Mouse (Mus musculus): ENCODE measurements at regions not wholly inside any gene's neighbourhood (a gene's known extent, or its start where the extent isn't known, plus 50 kb on each side); places are given as distances from the start of the nearest gene placed in this dataset.

DNA sequence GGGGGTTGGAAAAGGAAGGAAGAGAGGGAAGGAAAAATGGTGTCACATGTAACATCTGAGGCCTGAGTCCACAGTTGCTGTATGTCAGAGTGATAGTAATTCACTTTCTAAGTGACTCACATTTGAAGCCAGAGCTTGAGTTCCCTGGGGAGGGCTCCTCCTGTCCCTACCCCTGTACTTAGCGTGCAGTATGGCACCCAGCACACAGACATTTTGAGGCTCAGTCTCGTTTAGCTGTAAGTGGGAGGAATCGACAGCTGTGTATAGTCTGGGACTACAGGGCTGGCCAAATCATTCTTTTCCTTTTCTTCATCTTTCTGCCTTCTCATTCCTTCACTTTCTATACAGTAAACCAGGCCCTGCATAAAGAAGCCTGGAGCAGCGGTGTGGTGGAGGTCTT, 202.4 kb upstream of the Sall1 start:
- no peak for DNase-seq

DNA sequence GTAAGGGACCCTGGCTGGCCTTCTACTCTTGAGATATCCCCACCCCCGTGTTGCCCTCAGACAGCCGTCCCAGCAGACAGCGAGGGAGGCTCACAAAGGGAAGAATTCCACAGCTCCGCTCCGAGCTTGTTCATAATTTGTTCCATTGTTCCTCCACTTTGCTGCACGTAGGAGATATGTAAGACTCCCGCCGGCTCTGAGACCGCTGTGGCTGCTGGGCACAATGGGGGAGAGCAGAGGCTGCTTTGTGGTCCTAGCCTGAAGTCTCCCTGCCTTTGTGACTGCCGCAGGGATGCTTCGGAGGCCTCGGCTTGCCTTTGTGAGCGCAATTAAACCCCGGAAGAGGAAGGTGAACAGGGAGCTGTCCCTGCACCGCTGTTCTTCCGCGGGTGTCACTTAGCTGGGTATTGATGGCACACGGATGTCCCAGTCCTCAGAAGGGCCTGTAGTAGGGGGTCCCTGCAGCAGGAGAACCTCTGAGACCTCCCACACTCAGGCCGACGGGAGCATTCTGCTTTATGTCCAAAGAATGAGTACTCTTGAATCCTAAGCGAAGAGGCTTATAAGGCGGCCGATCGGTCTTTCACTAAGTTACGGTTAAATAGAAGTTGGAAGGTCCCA, 201.3 kb upstream of the Sall1 start:
- peak; percentile 65 for DNase-seq

DNA sequence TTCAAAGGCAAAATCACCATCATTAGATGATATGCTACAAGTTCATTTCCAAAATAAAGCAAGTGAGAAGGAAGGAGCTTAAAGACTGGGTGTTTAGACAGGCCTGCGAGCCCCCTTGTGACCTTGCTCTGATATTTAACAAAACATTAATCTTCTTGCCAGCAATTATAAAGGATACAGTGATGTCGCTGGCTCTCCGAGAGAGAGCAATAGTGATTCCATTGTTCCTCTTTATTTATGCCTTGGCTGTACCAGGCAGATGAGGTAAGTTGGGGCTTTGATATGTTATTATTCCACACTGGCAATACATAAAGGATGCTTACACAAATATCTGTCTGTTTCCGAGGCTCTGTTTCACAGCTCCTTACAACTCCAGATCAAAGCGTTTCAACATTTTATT, 197.7 kb upstream of the Sall1 start:
- peak; percentile 18 for DNase-seq

DNA sequence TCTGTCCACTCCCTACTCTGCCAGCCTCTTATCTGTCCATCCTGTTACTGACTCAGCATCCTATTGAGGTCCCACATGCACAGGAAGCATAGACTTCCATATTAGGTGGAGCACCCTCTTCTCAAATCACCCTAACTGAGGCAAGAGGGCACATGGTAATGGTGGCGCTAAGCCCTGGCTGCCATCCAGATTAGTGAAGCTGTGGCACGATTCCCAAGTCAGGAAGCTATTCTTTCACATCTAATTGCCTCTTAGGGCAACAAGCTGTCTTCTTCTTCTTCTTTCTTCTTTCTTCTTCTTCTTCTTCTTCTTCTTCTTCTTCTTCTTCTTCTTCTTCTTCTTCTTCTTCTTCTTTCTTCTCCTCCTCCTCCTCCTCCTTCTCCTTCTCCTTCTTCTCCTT, 195.7 kb upstream of the Sall1 start:
- DNase-seq = no peak

DNA sequence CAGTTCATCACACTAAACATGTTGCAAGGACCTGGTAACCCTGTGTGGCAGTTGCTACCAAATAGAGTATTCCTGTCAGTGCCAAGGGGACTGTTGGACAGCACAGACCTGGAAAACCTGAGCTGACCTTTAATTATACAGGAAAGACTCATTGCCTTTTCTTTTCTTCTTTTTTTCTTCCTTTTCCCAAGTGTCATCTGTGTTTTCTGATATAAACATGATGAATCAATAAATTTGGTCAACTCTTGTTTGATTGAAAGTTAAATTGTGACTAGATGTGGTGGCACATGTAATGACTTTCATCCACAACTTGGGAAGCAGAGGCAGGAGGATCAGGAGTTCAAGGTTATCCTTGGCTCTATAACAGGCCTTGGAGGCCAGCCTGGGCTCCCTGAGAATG, 190.1 kb upstream of the Sall1 start:
- DNase-seq = no peak

DNA sequence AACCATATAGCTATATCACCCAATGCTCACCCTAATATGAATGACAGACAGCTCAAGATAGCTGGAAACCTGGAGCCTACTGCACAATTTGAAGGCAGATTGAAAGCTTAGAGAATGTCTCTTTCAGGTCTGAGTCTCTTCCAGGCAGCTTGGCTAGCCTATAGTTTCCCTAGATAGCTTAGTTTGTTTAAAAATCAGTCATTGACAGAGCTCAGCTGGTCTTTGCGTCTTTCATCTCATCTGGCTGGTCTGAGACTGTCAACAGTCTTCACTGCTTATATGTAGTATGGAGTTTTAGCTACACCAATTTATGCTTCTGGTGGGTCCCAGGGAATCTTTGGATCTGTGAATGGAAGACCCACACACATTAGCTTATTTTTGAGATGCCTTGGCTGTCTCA, 188.4 kb upstream of the Sall1 start:
- no peak for DNase-seq

DNA sequence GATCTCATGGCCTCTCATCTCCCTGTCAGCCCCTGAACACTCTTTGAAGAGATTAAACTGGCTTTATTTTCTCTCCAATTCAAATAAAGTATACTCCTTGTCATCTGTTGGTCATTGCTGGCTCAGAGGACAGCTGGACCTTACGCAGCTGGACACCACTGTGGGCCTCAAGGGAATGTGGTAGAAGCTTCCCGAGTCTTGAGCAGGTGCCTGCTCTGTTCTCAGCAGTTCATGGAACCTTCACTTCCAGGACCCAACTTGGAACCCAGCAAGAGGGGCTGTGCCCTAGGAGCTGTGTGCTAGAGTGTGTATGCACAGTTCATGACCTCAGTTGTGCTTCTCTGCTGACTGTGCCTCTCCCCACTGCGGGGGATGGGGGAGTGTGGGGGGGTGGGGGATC, 185.2 kb upstream of the Sall1 start:
- no peak for DNase-seq

DNA sequence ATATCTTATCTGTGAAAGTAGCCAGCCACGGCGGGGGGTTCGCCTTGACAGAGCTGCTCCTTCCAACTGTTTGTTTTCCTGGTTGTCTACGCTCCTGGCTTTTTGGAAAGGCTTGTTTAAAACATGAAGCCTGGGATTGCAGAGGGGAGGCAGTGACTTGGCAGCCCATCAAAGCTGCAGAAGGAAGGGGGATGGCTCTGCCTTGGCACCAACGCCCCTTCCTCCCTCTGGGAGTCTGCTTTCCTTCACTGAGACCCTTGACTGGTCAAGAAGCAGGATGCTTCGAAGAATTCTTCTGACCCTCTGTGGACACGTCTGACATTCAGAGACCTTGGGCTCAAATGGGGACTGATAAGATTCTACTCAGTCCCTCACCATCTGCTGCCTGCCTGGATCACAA, 176.9 kb upstream of the Sall1 start:
- no peak for DNase-seq

DNA sequence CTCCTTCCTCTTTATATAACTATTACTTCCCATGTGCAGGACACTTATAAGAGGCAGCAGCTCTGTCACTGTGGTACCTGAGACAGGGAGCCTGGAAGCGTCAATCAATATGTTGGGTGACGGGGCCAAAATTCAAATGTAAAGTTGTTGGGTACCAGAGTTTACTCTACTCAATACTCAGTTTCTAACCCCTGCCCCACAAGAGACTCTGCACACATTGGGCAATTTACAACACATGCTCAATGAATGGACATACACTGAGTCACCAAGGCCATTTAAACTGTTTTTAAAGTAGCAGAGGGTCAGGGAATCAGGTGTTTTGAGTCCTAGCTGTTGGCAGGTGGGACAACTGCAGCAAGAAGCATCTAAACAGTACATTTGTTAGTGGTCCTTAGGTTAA, 176.4 kb upstream of the Sall1 start:
- no peak for DNase-seq

DNA sequence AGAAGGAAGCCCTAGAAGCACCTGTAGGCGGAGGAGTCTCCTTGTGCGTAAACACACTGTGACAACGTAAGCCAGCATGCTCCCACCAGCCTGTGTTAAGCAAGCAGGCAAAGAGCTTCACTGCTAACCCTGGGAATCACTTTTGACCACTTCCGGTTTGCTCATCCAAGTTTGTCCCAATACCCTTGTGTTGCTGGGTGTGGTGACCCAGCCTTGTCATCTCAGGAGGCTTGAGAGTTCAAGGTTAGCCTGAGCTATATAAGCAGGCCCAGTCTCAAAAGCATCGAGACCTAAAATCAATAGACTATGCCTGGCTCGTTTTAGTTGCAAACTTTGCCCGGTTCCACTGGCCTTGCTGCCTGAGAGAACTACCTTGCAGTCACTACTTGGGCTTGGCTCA, 175.2 kb upstream of the Sall1 start:
- no peak for DNase-seq

DNA sequence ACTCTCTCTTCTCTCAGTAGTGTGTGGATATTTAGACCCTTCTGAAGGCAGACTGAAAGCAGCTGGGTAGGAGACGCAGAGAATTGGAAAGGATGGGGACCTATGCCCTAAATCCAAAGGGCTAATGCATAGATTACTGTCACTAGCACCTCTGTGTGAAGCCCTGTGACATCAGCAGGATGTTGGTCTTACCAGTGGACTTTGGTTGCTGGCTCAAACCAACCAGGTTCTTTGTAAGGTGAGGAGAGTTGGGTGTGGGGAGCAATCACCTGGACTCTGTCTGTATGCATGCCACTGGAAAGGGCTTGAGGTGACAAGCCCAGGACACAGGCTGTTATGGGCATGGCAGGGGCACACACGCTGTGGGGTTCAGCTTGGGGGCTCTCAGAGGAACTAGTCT, 173.7 kb upstream of the Sall1 start:
- DNase-seq = no peak

DNA sequence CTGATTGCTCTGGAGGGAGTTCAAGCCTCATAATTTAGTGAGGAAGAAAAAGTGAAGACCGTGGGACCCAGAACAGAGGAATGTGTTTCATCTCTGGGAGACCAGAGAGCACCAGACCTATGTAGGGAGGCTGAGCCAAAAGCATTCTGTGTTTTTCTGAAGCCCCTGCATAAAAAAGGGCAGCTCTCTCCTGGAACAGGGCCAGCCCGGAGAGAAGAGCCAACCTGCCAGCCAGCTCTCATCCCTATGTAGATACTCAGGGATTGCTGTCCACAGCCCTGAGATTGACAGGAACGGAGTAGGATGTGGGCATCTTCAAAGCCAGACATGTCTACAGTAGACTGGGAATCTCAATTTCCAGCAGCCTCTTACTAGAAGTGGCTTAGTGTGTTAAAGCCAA, 168.0 kb upstream of the Sall1 start:
- DNase-seq = no peak

DNA sequence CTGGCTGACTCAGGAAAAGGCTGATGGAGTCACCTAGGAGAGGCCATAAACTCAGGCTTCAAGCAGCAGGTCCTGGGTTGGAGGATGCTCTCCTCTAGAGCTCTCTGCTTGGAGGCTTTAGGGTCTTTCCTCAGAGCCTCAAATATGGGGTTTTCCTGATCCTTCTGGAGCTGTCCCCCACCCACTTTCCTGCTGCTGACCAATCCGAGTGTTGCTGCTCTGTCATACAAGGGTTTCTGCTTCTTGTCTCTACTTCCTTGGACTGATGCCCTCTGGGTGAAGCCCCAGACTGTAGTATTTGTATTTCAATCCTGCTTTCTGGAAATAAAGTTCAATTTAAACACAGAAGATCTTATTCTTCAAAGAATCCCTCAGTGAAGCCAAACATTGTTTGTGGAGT, 166.7 kb upstream of the Sall1 start:
- no peak for DNase-seq

DNA sequence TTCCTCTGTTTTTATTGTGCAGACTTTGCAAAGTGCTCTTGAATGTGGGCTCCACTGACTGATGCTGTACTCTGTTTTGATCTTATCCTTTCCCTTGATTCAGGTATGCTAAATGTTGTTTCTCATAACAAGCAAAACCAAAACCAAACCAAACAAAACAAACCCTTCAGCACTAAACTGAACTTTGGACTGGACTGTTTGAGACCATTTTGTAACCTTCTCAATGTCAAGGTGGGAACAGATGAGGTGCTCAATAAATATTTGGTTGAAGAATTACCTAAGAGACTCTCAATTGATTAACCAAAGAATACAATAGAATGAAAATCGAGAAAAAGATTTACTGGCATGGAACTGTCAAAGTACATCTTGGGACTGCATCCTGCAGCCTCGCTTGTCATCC, 163.9 kb upstream of the Sall1 start:
- no peak for DNase-seq

DNA sequence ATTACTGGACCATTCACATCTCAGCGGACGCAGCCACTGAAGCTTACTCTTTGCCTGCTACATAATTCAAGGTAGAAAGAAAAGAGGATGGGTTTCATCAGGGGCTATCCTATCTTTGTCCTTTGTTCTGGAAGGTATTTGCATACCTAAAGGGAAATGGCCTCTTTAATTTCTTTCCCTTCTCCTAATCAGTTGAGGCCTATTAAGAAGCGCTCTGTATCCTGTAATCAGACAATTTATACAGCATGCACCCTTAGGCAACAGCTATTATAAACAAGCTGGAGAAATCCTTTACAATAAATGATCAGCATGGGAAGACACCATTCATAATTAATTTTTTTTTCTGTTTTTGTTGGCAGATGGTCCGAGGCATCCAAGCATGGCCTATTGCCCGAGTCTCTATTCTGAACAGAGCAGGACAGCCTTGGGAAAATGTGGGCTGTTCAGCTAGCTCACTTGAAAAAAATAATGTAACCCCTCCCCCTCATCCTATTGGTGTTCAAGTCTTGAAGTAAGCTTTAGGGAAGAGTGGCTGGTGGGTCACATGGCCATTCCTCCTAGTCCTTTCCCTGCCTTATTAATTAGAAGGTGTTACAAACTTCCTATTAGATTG, 158.6 kb upstream of the Sall1 start:
- DNase-seq = peak; percentile 46

DNA sequence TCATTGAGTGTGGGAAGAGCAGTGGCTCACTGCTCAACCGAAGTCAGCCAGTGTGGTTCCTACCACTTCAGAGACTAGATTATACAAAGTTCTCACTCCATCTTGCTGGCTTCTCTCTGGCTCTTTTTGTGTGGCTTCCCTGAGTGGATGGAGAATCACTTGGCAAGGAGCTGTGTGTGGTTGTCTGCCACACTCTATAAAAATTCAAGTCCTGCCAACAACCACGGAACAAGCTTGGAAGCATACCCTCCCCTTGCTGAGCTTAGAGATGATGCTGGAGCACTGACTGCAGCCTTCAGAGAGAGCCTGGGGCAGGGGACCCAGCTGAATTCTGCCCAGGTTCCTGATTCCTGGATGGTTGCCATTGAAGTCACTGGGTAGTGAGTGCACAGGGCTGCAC, 156.3 kb upstream of the Sall1 start:
- no peak for DNase-seq

DNA sequence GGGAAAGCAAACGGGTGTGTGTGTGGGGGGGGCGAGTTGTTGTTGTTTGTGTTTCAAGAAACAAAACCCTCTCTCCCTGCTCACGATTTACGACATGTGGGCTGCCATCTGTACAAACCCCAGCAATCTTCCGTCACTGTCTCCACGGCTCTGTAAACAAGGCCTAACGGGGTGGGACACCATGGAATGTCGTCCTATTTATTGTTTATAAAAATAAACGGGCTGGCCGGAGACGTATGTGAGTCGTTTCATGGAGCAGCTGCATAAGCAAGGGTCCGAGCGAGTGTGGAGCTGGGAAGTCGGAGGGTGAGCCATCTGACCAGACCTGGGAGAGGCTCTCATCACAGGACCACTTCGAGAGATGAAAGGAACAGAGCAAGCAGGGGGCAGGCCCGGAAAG, 141.4 kb upstream of the Sall1 start:
- no peak for DNase-seq

DNA sequence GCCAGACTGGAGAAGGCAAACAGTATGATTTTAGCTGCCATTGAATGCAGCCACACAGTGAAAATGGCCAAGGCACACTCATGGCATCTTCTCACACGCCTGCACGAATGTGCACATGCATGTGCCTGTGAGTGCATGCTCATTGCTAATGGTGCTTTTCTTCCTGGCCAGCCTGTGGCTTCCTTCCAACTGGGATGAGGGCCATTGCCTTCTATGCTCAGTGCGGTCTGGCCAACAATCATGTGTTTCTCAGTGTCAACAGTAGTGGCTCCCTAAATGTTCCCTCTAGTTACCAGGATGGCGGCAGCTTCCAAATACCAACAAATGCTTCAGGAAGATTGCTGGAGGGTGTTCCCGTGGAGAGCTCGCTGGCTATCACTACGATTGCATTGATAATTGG, 131.7 kb upstream of the Sall1 start:
- DNase-seq = no peak

DNA sequence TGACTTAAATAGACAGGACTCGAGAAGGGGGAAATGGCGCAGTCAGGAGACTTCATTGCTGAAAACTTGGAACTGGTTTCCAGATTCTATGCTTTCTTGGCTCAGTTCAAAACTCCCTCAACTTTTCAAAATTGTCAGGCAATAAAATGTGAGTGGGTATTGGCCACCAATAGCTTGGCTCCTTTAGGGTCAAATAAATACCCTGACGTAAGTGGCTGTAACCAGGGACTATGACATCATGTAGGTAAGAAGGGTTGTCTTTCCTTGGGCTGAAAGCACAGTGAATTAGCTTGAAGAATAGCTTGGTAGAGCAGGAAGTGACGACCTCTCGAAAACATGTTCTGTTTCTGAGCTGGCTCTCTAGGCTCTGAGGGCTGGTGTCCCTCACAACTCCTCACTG, 127.6 kb upstream of the Sall1 start:
- DNase-seq = no peak

DNA sequence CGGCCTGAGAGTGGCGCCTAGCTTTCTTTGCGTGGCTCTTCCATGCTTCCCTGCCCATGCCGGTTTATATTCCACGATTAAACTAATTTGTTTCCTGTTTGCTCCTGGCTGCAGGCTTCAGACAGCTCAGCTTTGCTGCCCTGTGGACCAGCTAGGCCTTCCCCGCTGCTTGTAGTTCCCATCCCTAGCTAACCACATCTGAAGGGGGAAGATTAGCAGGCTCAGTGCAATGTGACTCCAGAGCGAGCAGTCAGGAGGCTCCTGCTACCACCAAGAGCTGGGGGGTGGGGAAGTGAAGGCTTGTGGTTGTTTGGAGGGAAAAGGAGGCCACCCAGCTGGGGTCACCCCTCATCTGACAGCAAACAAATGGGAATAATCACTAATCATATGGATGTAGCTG, 125.5 kb upstream of the Sall1 start:
- peak; percentile 52 for DNase-seq

DNA sequence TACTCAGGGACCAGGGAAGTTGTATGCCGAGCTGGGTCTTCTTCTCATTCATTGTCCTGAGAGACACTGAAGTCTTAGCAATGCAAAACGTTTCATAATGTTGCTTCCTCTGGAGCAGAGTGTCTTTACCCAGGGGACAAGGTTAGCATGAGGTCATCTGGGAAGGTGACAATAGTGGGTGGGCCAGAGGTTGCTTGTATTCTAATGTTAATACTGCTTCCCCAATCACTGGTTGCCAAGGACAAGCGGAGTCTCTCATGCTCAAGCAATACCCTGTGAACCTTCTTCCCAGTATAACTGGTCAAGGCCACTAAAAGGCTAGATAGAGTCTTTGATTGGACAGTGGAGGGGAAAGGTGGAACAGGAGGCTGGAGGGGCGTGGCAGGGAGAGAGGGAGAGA, 123.1 kb upstream of the Sall1 start:
- no peak for DNase-seq

DNA sequence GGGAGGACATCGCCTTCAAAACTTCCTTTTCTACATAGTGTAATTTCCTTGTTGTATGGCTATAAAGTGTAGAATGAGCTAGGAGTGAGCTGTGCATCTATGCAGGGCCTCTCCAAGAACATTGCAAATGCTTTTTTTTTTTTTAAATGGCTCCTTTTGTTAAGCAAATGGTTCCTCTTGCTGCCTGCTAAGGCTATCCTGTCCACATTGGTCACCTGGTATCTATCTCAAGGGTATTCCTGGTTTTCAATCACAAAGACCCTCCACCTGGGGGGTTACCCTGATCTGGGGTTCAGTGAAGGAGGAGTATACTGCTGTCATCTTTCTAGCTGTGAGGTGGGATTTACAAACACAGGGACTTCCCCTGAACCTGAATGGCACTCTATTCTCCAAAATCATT, 112.9 kb upstream of the Sall1 start:
- no peak for DNase-seq

DNA sequence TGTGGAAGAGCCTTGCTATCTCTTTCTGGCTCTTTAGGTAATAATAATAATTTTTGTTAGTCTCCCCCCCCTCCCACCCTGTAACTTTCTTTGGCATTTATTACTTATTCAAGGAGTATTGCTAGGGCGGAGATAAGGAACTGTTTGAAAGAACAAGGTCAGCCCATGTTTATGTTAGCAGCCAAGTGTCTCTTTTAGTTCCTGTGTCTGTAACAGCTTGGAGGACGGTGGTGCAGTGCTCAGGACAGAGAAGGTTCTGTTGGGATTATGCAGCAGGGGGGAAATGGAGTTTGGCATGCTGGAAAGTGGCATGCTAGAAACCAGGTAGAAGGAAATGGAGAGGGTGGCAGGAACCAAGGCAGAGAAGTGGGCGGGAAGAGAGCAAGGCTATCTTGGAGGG, 109.6 kb upstream of the Sall1 start:
- DNase-seq = no peak

DNA sequence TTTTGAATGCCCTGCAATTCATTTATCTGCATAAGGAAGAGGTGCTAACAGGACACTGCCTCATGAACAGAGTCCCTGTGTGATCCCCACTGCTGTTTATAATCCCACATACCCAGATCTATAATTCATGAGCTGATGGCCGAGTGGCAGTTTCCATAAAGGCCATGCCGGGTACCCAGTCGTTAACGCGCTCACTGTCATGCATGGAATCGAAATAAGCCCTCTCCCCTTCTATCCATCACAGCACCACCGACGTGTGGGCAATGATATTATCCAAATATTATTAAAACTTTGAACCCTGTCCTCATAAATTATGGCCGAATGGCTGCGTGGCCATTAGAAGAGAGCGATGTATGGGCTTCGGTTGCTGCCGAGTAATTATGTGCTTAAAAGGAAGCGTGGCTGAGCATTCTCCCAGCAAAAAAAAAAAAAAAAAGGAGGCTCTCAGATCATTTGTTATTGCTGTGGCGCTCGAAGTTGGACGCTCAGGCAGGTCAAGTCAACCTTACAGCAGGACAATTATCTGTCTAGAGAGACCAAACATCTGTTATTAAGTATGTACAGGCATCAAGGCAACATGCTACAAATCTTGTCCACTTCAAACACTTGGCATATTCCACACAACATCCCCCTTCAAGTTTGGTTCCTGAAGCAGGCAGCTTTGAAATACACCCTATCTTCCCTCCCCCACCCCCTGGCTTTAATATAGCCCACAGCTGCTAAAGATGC, 109.1 kb upstream of the Sall1 start:
- DNase-seq = peak; percentile 34

DNA sequence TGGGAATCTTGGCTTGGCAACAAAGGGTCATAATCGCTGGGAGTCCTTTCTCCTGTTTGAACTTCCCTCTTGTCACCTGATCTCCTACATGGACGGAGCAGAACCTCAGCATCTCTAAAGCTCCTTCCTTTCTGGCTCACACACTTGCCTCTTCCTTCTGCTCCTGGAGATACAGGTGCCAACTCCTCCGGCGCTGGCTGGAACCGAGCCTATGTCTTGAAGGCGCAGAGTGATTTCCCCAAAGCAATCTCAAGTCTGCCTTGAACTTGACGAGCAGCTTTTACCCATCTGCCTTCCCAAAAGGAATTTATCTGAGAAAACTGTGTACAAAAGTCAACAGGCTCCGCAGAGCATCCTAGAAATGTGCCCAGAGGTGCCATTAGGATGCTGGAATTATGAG, 108.4 kb upstream of the Sall1 start:
- no peak for DNase-seq

Measured in retina, postnatal 1 day (tissue).